Mouse (Mus musculus) olfactory bulb, adult 2 months (tissue): ENCODE measurements around the gene Smarce1.

Experiments
- CTCF ChIP-seq: fragments of 200-500 bp; IDR thresholded peaks from 2 replicates; pipeline ENCODE4 v1.5.1; 2012; ENCODE audit warnings: low read depth, mild to moderate bottlenecking, low read length, moderate library complexity; ENCODE audit not compliant: insufficient read depth
- POLR2A ChIP-seq: fragments of 200-500 bp; IDR thresholded peaks from 2 replicates; pipeline ENCODE4 v1.6.1; 2012; ENCODE audit warnings: mild to moderate bottlenecking, low read depth, low read length, moderate library complexity; ENCODE audit not compliant: insufficient read depth

DNA sequence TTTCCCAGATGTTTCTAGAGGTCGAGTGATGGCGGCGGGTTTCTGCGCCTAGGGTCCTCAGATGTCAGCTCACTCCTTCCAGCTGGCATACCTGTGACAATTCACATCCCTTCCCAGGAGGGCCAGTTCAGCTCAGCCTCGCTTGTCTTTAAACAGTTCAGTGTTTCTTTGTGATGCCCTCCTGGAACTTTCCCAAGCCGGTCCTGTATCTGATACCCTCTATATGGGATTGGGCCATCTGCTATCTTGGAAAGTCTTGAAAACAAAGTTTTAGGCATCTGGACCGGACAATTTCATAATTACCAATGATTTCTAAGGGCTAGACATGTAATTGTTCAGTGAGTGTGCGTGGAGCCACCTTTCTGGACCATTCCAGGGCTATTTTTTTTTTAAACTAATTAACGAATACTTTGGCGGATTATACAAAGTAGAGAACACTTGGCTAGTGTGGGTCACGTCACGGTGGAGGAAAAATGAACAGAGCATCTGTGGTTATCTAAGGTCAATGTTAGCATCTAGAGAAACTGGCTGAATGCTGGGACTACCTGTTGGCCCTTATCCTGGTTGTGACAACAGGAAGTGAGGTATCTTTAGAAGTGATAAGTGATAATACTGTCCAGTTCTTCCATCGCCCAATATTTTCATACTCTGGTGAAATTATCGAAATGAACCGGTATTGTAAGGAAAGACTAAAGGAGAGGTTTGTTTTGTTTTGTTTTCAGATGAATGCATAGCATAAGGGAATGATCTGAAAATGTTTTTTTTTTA lies 416 bp upstream of the Smarce1 start:
- TF ChIP-seq POLR2A: no peak
- TF ChIP-seq CTCF: no peak
